Mouse (Mus musculus) small intestine, adult 2 months (tissue): Measurements from ENCODE around the gene Ttc28.

Experiments used
- CTCF ChIP-seq: fragments of 200-500 bp; IDR thresholded peaks from 2 replicates; pipeline ENCODE4 v1.5.1; 2012; ENCODE audit warnings: low read depth, mild to moderate bottlenecking, control low read depth, inconsistent platforms, low read length, moderate library complexity, mixed read lengths; ENCODE audit not compliant: insufficient replicate concordance, insufficient read length; ENCODE audit errors: extremely low read depth
- POLR2A ChIP-seq: fragments of 200-500 bp; IDR thresholded peaks from 2 replicates; pipeline ENCODE4 v1.6.1; 2012; ENCODE audit warnings: low read depth, mild to moderate bottlenecking, control low read depth, inconsistent platforms, low read length, moderate library complexity

- TF ChIP-seq CTCF (no peak), POLR2A (no peak)
Observed at GRCm38 (mm10) chr5:111220679-111221380, 341.2 kb downstream of the Ttc28 start.
